Mouse (Mus musculus) retina, postnatal 1 day (tissue): ENCODE results near the gene Ablim2.

Source experiments
- DNase-seq: peaks from one replicate; pipeline ENCODE4 v3.0.0-alpha.2; 2012

Gene Ablim2

DNA sequence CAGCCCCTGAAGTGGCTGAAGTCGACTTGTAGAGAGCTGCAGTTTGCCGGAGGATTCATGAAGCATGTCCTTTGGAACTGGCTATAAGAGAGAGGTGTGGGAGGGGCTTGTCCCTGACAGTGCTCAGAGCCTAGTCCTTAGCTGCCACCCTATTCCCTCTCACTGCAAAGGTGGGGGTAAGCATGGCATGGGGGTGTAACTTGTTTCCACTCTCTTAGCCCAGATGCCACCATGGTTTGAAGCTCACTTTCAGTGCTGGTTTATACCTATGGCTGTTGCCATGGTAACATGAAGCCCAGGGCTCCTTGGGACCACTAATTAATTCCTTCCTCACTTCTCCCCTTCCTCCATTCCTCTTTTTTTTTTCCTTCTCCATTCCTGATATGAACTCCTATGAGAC lies 57.4 kb downstream of the Ablim2 start:
- no peak for DNase-seq

DNA sequence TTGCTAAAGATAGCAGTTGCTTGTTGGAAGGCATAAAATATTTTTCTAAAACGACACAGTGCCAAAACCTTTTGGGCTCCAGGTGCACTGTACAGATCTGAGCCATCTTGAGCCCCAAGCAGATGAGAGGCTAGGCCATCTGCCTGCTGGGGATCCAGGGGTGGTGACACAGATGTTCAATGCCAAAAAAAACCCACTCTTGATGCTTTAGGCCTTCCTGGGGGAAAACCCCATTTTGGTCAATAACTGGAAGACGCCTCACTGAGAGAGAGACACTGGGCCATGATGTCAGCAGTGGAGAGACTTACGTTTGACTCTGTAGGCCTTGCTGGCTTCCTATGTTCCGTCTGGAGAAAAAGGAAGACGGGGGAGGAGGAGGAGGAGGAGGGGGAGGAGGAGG lies 59.6 kb downstream of the Ablim2 start:
- DNase-seq, result no peak

GRCm38 (mm10) chr5:35817882-35818281 lies 60.2 kb downstream of the Ablim2 start:
- no peak for DNase-seq

- DNase-seq, result no peak
Measured at GRCm38 (mm10) chr5:35822721-35823120, 65.0 kb downstream of the Ablim2 start.

- peak; percentile 24 for DNase-seq
Measured at GRCm38 (mm10) chr5:35826465-35826864, 68.8 kb downstream of the Ablim2 start.

DNA sequence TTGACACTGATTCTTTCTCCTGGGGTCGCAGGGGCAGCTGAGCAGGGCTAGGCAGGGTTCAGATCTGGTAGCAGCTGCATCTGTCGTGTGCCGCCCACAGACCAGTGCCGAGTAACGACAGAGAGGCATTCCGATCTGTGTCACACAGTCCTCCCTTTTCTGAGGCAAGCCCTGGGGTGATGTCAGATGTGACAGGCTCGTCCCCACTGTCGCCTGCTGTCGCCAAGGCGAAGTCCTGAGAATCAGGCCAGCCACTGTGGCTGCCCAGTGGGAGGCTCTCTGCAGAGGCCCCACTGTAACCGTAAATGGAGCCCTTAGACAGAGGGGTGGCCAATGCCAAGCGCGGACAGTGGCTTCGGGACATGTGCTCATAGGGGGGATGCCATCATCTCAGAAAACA lies 69.4 kb downstream of the Ablim2 start:
- DNase-seq, result peak; percentile 91

DNA sequence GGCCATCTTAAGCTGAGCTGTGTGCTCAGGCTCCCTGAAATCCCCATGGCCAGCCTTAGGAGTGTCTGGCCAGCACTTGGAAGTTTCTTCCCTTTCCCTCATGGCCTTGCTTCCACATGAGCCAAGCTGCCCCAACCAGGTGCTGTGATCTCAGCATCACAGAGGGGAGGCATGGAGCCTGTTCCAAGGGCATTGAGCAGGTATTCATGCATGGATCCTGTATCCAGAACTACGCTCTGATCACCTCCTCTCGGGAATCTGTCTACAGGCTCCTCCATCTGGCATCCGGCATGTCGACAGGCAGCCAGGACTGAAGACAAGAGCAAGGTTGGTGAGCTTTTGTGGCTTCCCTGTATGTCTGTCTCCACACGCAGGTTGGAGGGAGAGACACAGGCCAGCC lies 70.2 kb downstream of the Ablim2 start:
- DNase-seq, result no peak

GRCm38 (mm10) chr5:35830101-35830500 lies 72.4 kb downstream of the Ablim2 start:
- DNase-seq, result no peak

DNA sequence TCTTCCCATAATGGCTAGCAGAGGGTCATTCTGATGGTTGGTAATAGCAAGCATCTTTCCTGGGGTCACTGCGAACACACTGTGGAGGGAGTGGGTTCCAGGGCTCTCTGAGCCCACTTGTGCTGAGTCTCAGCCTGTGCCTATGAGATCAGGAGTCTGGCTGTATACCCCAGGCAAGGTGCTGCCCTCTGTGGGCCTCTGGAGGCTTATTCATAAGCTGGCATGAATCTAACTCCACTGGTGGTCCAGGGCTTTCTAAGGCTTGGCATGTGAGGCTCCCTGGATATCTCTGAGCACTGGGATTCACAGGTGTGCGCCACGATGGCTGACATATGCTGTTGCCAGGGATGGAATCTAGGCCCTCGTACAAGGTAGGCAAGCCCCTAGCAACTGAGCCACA lies 76.2 kb downstream of the Ablim2 start:
- DNase-seq, result no peak

- DNase-seq, result no peak
Measured at GRCm38 (mm10) chr5:35836992-35837391, 79.3 kb downstream of the Ablim2 start.

DNA sequence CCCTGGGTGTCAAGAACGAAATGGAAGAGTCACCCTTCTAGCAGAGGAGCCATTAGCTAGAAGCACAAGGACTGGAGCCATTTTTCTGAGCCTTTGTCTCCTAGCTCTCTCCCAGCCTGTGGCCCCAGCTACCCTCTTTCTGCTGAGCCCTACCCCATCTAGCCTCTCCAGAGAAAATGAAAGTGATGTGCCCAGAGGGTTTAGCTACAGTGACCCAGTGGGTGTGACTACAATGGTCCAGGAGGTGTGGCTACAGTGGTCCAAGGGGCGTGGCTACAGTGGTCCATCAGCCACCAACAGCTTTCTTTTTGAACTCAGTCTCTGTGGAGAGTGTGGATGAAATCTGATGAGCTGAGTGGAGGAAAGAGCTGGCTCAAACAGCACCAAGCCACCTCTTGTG lies 81.6 kb downstream of the Ablim2 start:
- DNase-seq, result peak; percentile 60

DNA sequence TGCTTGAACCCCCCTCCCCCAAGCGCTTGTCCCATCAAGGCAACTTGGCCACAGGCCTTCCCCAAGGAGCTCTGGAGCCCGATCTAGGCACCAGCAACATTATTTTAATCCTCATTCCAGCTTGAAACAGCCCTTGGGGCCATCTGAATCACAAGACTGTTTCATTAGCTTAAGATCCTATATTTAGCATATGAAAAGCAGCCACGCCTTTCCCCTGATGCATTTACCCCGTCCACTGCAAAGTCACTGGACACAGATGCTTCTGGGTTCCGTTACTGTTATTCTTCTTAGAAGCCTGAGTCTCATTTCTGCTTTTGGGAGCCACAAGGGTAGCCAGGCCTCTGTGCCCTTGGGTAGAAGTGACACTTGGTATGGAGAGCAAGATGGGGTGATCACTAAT lies 93.8 kb downstream of the Ablim2 start:
- no peak for DNase-seq

GRCm38 (mm10) chr5:35853463-35853862 lies 95.8 kb downstream of the Ablim2 start:
- no peak for DNase-seq

DNA sequence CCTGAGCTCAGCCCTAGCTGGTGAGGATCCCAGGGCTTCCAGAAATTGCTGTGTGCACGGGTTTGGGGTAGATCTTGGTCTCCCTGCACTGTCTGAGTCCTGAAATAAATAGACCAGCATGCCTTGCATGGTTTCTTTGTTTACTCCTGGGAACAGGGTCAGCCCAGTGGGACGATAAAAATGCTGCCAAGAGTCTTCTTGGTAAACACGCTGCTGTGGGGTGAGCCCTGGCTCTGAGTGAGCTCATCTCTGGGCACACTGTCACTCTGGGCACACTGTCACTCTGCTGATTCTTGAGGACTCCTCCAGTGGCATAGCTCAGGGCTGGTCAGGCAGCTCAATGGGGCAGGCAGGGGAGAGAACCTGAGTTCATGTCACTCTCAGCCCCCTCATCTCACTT lies 98.6 kb downstream of the Ablim2 start:
- DNase-seq, result peak; percentile 44

DNA sequence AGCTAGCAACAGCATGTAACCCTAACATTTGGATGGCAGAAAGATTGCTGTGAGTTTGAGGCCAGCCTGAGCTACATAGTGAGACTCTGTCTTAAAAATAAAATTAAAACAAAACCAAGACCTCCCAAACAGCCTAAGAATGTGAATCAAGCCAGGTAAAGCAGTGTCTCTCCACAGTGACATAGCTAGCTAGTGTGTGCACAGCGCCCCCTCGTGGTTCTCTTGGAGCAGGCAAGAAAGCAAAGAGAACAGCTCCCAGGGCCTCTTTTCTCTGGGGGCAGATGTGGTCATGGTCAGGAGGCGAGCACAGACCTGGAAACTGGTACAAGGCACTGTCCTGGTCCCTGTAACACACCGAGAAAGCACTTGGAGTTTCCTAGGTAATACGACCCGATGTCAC lies 100.4 kb downstream of the Ablim2 start:
- peak; percentile 85 for DNase-seq

DNA sequence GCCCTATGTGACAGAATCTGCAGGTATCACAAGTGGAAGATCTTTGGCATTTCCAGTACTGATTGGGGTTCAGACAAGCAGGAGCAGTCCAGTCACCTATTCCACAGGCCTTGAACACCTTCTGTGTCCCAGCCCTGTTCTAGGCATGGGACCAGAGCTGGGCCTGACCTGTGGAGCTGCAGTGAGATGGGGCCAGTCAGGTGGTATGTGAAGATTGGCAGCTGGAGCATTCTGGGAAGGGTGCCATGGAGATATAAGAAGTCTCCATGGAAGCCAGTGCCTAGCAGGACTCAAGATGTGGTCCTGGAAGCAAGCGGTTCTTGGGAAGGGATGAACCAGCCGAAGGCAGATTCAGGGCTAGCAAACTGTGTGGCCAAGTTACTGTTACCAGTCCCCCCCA lies 103.8 kb downstream of the Ablim2 start:
- no peak for DNase-seq

DNA sequence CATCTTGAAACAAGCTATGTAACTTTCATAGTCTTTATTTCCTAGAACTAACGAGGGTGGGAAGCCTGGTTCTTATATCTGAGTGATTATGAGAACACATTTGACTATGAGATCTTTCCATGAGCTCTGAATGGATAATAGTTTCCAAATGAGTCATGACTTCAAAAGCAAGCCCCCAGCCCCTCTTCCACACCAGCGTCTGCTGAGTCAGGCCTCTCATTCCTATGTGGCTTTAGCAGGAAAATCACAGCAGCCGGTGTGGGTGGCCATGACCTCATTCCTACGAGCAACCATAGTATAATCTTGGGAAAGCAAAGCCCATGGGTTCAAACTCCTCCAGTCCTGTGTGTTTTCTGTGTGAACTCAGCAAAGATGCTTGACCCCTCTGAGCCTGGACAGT lies 112.3 kb downstream of the Ablim2 start:
- no peak for DNase-seq

DNA sequence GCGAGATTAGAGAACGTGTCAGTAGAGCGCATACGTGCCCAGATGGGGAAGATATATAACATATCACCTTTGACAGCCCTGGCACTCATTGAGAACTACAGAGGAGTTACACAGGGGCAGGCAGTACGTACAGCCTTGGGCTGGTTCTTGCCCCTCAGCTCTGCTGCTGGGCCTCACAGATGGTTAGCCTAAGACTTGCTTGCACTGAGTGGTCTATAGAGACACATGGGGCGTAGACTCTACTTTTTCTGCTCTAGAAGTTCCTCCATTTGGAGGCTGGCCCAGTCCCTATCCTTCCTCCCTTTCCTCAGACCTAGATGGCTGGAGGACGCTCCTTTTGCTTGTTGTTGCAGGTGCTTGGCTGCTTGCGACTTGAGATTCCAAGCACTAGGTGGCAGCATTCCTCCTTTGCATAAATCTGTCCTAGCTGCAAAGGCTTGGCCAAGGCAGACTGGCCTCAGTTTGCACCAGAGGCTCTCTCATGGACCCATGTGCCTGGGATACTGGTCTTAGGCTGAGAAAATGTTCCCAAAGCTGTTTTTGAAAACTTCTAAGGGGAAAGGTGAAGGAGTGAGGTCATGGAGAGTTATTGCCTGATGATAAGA lies 112.8 kb downstream of the Ablim2 start:
- DNase-seq, result peak; percentile 90

DNA sequence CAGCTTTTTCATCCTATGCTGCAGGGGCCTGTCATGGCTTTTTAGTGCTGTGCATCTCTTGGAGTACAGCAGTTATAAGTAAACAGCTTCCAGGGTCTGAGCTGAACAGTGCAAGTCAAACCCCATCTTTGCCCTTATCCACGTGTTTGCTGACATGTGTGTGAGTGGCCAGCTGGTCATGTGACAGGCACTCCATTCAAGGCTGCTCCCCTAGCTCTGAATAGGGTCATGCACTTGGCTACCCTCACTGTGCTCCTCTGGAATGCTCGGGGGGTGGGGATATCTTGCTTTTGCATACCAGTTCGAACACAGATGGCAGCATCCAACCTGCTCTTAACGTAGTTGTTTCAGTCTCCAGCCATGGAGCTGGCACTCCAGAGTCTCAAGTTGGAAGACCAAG lies 115.7 kb downstream of the Ablim2 start:
- DNase-seq, result peak; percentile 45

DNA sequence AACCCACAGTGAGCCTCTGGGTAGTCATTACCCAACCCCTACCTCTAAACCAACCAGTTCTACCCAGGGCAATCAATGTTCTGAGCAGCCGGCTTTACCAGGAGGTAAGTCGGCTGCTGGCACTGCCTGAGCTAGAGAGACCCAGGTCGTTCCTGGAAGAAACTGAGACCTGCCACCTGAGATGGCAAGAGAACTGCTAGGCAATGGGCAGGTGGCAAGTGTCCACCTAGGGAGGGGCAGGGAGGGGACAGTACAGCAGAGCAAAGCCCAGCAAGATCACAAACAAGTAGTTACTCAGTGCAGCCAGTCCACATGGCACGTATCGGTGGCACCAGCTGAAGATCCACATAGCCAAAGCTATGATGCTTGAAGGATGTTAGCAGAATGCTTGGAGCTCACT lies 118.6 kb downstream of the Ablim2 start:
- DNase-seq, result no peak

DNA sequence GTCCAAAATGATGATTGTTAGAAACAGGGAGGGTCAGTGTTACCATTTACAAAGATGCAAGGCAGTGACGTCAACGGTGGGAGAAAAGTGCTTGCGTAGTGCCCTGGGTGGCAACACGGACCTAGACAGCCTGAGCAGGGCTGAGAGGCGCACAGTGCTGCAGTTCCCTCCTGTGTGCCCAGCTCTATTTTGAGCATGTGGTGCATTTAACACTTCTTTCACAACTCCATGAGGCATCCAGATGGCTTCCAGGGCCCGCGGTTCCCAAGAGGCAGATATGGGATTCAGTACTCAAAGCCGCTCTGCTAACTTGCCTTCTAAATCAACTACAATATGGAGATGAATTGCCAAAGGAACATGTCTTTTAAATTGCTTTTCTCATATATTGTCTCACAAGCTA lies 121.5 kb downstream of the Ablim2 start:
- DNase-seq, result no peak

DNA sequence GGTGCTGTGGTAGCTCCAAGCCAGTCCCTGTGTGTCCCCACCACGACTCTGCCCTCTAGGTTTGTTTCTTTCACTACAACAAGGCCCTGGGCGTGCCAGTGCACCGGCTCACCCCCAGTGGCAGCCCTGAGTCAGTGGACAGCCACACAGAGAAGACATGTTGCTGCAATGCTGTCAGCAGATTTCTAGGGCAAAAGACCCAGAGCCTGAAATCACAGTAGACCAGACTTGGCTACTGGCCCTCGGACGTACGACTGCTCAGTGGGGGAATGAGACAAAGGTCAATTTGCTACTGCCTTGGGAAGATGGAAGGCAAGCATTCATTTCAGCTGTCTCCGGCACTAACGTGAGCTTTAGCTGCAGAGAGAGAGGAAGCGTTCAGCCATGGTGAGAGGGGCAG lies 124.7 kb downstream of the Ablim2 start:
- no peak for DNase-seq

DNA sequence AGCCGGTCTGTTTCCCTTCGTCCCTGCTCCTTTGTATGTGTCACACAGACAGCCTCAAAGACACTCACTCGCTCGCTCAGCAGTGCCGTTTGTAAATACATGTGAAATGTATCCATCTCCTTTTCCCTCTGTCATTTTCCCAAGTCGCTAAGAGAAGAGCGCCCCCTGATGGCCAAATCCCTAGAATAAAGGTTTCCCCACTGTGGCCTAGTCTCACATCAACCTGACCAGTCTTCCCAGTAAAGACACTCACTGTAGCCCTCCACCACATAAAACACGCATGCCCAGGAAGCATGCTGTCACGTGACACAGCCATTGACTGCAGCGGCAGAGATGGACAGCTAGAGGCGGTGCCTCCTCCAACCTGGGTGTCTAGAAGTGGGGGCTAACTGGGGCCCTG lies 126.6 kb downstream of the Ablim2 start:
- DNase-seq, result peak; percentile 72

GRCm38 (mm10) chr5:35884689-35885088 lies 127.0 kb downstream of the Ablim2 start:
- no peak for DNase-seq

- DNase-seq, result peak; percentile 48
Measured at GRCm38 (mm10) chr5:35888959-35889358, 131.3 kb downstream of the Ablim2 start.

GRCm38 (mm10) chr5:35889641-35890040 lies 132.0 kb downstream of the Ablim2 start:
- peak; percentile 51 for DNase-seq
